Mouse (Mus musculus): Measurements from ENCODE around the gene Exoc1.

Gene Exoc1

GRCm38 (mm10) chr5:76529040-76529703 is at the start of gene Exoc1:
Gene Exoc1, plus strand, starts transcription at chr5:76529311.
- peak; percentile 98 for DNase-seq (ENCODE audit: extremely low spot score, low spot score)

GRCm38 (mm10) chr5:76483811-76484210 is 45.3 kb upstream of the Exoc1 start, which contains the start of gene Gm7271:
Gene Gm7271, plus strand, starts transcription at chr5:76484040.
- DNase-seq (ENCODE audit: extremely low spot score, low spot score): no peak

DNA sequence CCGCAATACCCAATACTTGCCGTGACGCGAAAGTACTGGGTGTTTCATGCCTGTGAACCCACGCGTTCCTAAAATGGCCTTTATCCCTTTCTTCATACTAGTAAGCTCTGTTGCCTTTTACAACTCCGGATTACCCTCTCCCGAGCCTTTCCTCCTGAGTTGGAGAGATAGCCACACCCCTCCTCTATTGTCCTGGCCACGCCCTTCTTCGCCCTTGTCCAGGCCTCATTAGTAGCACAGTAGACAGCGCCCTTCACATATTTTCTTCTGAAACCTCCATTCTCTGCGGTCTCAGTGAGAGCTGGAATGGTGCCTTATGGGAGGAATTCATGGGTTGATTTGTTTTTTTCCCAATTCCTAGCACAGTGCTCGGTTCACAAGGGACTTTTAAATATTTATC is 34.0 kb upstream of the Exoc1 start:
- DNase-seq (ENCODE audit: extremely low spot score, low spot score): no peak

DNA sequence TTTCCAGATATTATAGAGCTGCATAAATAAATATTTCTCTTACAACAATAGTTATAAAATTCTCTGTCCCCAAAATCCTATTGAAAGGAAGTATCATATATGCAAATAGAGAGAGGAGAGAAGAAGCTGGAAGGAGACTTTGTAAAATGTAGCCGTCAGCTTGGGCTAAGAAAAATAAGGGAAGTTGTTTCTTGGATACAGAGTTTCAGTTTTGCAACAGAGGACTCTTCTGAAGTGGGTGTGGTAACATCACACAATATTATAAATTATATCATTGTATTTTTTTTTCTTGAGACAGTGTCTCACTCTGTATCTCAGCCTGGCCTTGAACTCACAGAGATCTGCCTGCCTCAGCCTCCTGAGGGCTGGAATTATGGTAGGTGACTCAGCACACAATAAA is 6.7 kb upstream of the Exoc1 start:
- no peak for DNase-seq (ENCODE audit: extremely low spot score, low spot score)

DNA sequence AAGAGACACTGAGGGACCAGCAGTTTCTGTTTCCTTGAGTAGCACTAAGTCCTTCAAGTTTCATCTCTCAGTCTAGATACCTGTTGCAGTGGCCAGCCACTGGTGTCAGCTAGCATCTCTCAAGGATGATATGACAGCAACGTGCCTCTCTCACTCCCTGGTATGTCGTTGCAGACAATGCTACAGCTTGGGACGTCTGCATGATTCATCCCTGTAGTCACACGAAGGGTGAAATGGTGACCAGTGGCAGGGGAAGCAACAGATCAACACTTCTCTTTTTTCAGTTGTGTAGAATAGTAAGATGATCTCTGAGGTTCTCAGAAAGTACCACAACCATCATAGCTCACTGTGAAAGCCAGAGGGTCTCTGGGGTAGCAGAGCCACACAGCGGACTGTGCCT is 4.5 kb upstream of the Exoc1 start:
- DNase-seq (ENCODE audit: extremely low spot score, low spot score): no peak

GRCm38 (mm10) chr5:76525066-76525465 is 4.0 kb upstream of the Exoc1 start:
- DNase-seq (ENCODE audit: extremely low spot score, low spot score): no peak

DNA sequence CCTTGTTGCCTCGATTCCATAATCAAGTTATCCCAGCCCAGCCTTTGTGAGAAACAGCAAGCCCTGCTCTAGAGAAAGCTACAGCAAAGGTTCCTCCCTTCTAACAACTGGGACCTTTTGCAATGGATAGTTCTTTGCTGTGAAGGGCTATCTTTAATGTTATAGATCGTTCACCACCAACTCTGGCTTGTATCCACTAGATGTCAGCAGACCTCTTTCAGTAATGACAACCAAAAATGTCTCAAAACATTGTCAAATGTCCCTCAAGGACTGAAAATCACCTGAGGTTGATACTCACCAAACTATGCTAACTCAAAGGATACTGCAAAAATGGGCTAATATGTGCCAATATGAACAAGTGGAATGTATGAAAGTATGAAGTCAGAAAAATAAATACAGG is 3.3 kb upstream of the Exoc1 start:
- DNase-seq (ENCODE audit: extremely low spot score, low spot score): no peak

DNA sequence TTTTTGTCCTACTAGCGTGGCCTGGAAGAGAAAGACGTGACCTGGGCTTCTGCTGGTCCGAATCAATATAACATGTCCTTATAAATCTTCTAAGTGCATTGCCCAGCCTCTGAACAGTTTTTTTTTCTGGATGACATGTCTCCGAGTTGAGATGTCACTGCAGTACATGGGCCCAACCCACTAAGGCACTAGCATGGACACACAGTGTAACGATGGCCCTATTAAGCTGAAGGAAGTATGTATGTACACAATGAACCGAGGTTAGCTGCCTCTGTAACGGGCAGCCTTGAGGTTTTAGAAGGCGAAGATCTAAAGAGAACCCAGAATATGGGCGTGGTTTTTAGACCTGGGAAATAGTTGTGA is 574 bp downstream of the Exoc1 start:
- DNase-seq (ENCODE audit: extremely low spot score, low spot score): no peak

- no peak for DNase-seq (ENCODE audit: extremely low spot score, low spot score)
Observed at GRCm38 (mm10) chr5:76533186-76533585, 4.1 kb downstream of the Exoc1 start.

- DNase-seq (ENCODE audit: extremely low spot score, low spot score): no peak
Observed at GRCm38 (mm10) chr5:76536231-76536630, 7.1 kb downstream of the Exoc1 start.

- no peak for DNase-seq (ENCODE audit: extremely low spot score, low spot score)
Observed at GRCm38 (mm10) chr5:76537578-76537977, 8.5 kb downstream of the Exoc1 start.

DNA sequence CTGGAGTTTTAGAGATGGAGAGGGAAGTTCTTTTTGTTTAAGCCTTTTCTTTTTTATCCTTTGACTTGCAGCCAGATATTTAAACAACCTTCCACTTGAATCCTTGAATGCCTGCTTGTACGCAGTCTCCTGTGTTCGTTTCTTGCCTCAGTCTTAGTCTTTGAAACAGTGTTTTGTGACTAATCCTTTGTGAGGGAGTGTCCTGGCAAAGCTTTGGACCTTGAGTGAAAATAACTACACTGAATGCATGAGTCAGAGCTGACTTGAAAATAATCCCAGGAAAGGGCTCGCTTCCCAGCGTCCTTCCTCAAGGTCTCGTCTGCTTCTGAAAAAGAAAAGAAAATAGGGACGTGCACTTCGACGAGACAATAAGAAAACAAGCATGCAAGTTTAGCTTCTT is 11.1 kb downstream of the Exoc1 start:
- DNase-seq (ENCODE audit: extremely low spot score, low spot score): no peak

DNA sequence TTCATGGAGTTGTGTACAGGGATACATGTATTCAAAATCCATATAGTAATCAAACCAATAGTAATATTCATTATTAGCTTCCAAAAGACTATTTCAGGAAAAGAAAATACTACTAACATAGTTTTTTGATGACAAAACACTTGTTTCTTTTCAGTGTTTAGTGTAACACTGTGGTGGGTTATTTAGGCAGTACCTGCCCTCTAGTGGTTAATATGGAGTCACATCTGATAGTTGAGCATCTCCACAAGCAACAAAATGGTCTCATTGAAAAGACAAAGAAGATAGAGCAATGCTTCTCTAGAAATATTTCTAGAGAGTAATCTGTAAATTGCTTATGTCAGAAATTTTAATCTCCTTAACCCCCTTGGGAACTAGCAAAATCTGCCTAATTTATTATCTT is 11.7 kb downstream of the Exoc1 start:
- no peak for DNase-seq (ENCODE audit: extremely low spot score, low spot score)

DNA sequence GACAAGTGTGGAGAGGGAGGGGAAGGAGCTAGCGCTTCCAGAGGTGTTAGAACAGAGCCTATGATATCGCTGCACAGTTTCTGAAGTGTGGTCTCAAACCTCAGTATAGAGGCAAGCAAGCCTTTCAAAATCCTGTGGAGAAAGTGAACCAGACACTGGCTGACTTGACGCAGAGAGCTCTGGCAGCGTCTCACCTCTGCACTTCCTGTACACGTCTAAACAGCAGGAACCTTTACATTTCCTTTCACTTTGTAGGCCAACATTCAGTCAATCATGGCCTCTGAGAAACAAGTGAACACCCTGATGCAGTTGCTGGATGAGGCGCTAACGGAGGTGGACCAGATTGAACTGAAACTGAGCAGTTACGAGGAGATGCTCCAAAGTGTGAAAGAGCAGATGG is 14.1 kb downstream of the Exoc1 start:
- DNase-seq (ENCODE audit: extremely low spot score, low spot score): no peak

DNA sequence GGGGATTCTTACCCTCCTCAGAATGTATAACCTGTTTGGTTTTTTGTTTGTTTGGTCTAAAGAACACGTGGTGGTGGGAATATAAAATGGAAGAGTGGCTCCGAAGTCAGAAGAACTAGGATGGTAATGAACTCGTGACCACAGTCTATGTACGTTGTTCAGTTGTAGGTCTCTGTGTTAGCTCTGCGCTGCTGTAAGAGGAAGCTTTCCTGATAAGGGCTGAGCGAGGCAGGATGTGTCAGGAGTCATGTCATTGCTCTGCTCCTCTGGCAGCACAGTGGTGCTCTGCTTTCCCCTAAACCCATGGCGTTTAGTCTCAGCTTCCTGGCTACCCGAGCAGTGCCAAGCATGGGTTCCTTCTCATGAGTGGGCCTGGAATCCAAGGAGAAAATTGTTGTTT is 21.3 kb downstream of the Exoc1 start:
- DNase-seq (ENCODE audit: extremely low spot score, low spot score): no peak

- peak; percentile 31 for DNase-seq (ENCODE audit: extremely low spot score, low spot score)
Observed at GRCm38 (mm10) chr5:76565321-76565720, 36.2 kb downstream of the Exoc1 start.

DNA sequence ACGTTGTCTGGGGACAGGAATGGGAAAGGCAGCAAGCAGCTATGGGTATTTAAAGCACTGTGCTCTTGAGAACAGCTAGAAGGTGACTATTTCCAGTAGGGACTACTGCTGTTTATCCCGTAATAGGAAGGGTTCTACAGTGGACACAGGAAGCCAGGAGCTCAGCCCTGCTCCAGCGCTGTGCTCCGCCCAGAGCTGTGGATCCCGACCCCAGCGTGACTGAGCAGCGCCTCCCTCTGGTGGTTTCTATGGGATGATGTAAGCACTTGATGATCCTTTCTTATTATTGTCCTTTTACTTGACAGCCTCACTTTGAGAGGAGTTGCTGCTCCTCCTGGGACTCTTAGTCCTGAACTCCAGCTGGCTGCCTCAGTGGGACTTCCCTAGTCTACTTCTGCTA is 45.1 kb downstream of the Exoc1 start:
- DNase-seq (ENCODE audit: extremely low spot score, low spot score): no peak

DNA sequence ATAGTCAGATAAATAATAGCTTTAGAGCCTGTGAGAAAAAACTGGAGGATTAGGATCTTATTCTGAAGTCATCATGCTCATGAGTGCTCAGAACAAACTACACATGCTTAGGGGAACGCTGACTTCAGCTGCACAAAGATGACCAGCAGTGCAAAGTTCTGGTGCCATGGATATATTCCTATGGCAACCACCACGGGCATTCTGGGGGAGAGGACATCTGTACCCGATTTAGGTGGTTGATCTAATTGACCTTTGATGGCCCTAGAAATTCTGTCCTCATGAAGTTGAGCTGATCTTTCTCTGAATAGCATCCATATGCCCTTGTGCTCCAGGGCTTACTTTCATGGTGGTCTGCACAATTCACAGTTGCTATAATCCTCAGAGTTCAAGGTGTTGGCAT is 47.9 kb downstream of the Exoc1 start:
- no peak for DNase-seq (ENCODE audit: extremely low spot score, low spot score)

- DNase-seq (ENCODE audit: extremely low spot score, low spot score): no peak
Observed at GRCm38 (mm10) chr5:76585378-76585777, 56.3 kb downstream of the Exoc1 start.

- peak; percentile 92 for DNase-seq (ENCODE audit: extremely low spot score, low spot score)
Observed at GRCm38 (mm10) chr5:76588551-76589283, 59.6 kb downstream of the Exoc1 start, which contains the start of gene Cep135. Gene Cep135, plus strand, starts transcription at chr5:76588698.

- DNase-seq (ENCODE audit: extremely low spot score, low spot score): no peak
Observed at GRCm38 (mm10) chr5:76589311-76589710, 60.2 kb downstream of the Exoc1 start.

DNA sequence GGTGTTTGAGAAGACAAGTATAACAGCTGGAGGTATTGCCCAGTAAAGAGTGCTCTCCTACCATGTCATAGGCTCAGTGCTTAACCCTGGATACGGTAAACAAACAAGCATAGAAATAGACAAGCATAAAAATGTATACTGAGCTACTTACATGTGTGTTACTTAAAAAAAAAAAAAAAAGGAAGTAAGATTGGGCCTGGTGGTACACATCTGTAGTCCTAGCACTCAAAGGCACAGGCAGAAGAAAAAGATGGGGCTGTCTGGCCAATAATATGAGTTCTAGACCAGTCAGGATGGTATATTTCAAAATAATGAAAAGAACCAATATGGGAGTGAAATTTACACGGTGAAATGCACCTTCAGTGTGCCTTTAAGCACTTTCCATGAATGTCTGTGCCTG is 60.9 kb downstream of the Exoc1 start:
- DNase-seq (ENCODE audit: extremely low spot score, low spot score): no peak

DNA sequence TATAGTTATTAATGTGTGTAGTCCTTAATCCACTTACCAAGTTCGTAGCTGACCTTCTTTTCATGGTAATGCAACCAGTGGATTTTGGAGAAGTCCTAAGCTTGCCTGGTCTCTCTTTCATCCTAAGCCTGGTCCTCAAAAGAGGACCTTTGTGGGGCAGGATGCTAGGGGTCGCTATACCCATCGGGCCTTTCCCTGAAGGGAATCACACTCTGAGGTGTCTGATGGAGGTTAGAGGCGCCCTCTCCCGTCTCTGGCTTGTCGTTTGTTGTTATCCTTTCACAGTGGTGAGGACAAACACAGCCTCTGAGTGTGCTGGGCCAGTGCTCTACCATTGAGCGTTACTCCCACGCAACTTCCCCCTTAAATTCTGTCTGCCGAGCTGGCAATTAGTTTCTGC is 62.8 kb downstream of the Exoc1 start:
- DNase-seq (ENCODE audit: extremely low spot score, low spot score): no peak

Measured in neural tube, embryonic 10.5 days (tissue).